Mouse (Mus musculus): ENCODE data around the gene Galm.

GRCm38 (mm10) chr17:80174699-80175385, 47.6 kb downstream of the Galm start:
- no peak for TF ChIP-seq CTCF (IDR thresholded peaks at IDR 0.05; ENCODE audit: low read depth)
- TF ChIP-seq EP300 (IDR thresholded peaks at IDR 0.05; ENCODE audit: low read depth): no peak
